Mouse (Mus musculus) heart, embryonic 16.5 days (tissue): ENCODE measurements around the gene Smad6. TPM values are rescaled to one million over a fixed set of nuclear protein-coding genes. Genes with fewer than 3 reads are reported as not detected.

ENCODE experiments used
- ATAC-seq: fragments of 200-750 bp; cut with Nextera tagmentation; replicated peaks from 2 replicates; pipeline ENCODE4 v1.8.0; 2017; ENCODE audit warnings: moderate number of reproducible peaks; ENCODE audit not compliant: insufficient read depth, low FRiP score; ENCODE audit errors: extremely low read depth
- H3K27ac ChIP-seq: fragments of 300-500 bp; sonication (generic); 2 replicates; pipeline ENCODE4 v1.5.1; 2014; ENCODE audit warnings: mild to moderate bottlenecking, low read length, control low read depth, moderate library complexity
- H3K27me3 ChIP-seq: fragments of 300-500 bp; sonication (generic); 2 replicates; pipeline ENCODE4 v1.6.1; 2014; ENCODE audit warnings: low read length, mixed read lengths; ENCODE audit not compliant: control insufficient read depth, insufficient read depth
- H3K36me3 ChIP-seq: fragments of 300-500 bp; sonication (generic); 2 replicates; pipeline ENCODE4 v1.6.1; 2014; ENCODE audit not compliant: control insufficient read depth, insufficient read depth
- H3K4me1 ChIP-seq: fragments of 300-500 bp; sonication (generic); 2 replicates; pipeline ENCODE4 v1.6.1; 2014; ENCODE audit warnings: low read length, mixed read lengths; ENCODE audit not compliant: control insufficient read depth, insufficient read depth
- H3K4me2 ChIP-seq: fragments of 300-500 bp; sonication (generic); 2 replicates; pipeline ENCODE4 v1.6.1; 2014; ENCODE audit warnings: low read depth, mild to moderate bottlenecking, control low read depth, low read length
- H3K4me3 ChIP-seq: fragments of 300-500 bp; sonication (generic); 2 replicates; pipeline ENCODE4 v1.5.1; 2014; ENCODE audit warnings: mild to moderate bottlenecking, control low read depth, low read length
- H3K9ac ChIP-seq: fragments of 300-500 bp; sonication (generic); 2 replicates; pipeline ENCODE4 v1.6.1; 2014; ENCODE audit warnings: low read length, control low read depth
- H3K9me3 ChIP-seq: fragments of 300-500 bp; sonication (generic); replicated peaks from 2 replicates; pipeline ENCODE4 v1.6.1; 2016; ENCODE audit warnings: low read length; ENCODE audit not compliant: control insufficient read depth
- WGBS: fragments of 180-500 bp; shearing (Covaris S2); extraction: QIAGEN DNeasy Blood & Tissue Kit; methylation state at CpG from one replicate; pipeline ENCODE4 v1.1.7; 2014; 5-methylcytosine and 5-hydroxymethylcytosine counted together
- polyA plus RNA-seq: library from polyadenylated mRNA; unstranded; fragments of >200 nt; fragmentation: Nextera tagmentation; extraction: Ambion mirVana; gene quantifications from 2 replicates; pipeline ENCODE4 v1.2.1, GENCODE M21; 2015

Gene Smad6
- polyA plus RNA-seq, 1 experiment from 2014 or later, result 12.8 TPM

- peaks cover 25% of the 10 kb centered on the region for H3K4me1 ChIP-seq
- no peak for ATAC-seq
- H3K4me3 ChIP-seq, result no peak overlapping the region
- H3K9ac ChIP-seq, result no peak overlapping the region
- no peaks in the 10 kb centered on the region for H3K27me3 ChIP-seq
- WGBS, result 91% methylated on average over 2 of the region's 2 CpGs
- H3K36me3 ChIP-seq, result no peaks in the 10 kb centered on the region
- H3K9me3 ChIP-seq, result no peaks in the 10 kb centered on the region
- H3K27ac ChIP-seq, result peak overlapping the region; percentile 15; the same call in 1 of the 2 replicates
- no peak overlapping the region for H3K4me2 ChIP-seq
Observed at GRCm38 (mm10) chr9:64051241-64051640, 29.4 kb upstream of the Smad6 start.

GRCm38 (mm10) chr9:64050513-64051065 is 28.7 kb upstream of the Smad6 start:
- Histone ChIP-seq H3K4me1 (peaks cover 29% of the 10 kb centered on the region), H3K27ac (peak overlapping the region; percentile 76), H3K4me3 (peak overlapping the region; percentile 56), H3K9ac (peak overlapping the region; percentile 67), H3K36me3 (no peaks in the 10 kb centered on the region), H3K9me3 (no peaks in the 10 kb centered on the region), H3K4me2 (peak overlapping the region; percentile 78), H3K27me3 (no peaks in the 10 kb centered on the region)
- 13% methylated on average over 8 of the region's 8 CpGs for WGBS
- no peak for ATAC-seq

DNA sequence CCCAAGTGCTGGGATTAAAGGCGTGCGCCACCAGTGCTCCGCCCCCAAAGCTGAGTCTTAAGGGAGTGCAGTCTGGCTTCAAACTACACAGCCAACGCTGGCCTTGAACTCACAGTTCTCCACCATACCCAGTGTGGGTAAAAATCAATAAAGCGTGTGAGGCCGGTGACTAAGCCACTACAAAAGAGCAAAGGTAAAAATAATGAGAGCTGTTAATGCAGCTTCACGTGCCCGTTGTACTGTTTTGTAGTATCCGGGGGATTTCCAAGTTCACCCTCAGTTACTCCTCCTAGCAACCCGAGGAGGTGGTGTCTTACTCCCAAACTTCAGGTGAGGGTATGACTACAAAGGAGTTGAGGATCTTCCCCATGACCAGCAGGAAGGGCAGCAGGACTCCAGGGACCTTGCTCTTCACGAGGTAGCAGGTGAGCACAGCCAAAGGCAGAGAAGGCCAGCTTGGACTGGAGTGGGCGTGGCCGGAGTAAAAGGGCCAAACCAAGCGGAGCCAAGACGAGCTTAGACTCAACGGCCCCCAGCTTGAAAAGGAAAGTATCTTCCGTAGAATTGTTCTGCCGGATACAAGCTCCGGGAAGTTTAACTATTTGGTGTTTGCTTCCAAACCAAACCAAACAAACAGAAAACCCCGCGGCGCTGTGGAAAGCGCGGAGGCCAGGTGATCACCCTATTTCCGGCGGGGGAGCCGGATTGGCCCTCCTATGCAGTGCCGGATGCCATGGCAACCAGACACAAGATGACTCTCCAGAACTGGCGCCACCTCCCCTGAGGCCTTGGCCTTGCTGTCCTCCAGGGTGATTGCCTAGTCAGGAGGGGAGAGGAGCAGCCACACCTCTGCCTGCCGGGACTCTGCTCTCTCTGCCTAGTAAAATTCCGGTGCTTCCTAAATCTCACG is 27.9 kb upstream of the Smad6 start:
- H3K27me3 ChIP-seq, result no peaks in the 10 kb centered on the region
- peak overlapping the region; percentile 76 for H3K27ac ChIP-seq
- no peaks in the 10 kb centered on the region for H3K36me3 ChIP-seq
- H3K9me3 ChIP-seq, result no peaks in the 10 kb centered on the region
- H3K4me2 ChIP-seq, result peak overlapping the region; percentile 78
- peak overlapping the region; percentile 67 for H3K9ac ChIP-seq
- peak; percentile 78 for ATAC-seq
- H3K4me1 ChIP-seq, result peaks cover 38% of the 10 kb centered on the region
- WGBS, result 13% methylated on average over 32 of the region's 32 CpGs
- H3K4me3 ChIP-seq, result peak overlapping the region; percentile 56

DNA sequence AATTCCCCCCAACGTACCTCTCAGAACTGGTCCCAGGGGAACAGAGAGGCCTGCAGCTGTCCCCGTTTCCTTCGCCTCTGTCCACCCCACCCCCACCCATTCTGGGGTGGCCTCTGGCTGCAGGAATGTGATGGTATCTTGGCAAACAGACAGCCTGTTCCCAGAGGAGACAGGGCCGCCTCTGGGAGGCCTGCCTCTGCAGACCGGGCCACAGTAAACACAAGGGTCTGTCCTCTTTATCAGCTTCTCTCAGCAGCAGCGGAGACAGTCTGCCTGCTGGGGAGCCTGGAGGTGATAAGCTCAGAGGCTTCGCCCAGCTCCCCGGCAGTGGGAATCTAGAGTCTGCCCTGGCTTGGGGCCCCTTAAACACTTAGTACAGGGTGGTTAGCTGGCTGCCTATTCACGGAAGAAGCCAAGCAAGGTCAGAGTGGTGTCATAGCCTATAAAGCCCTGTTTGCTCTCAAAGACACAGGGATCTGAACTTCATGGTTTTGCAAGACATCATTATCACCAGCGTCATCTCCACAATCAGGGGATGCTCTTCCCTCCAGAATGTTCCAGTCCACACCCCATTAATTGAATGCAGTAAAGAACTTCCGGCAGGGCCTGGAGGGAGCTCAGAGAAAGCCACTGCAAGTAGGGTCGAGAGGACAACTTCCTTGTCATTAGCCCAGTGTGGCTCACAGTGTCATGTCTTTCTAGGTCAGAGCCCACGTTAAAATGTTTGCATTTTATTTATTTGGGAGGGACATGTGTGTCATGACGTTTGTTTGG is 23.4 kb upstream of the Smad6 start:
- ATAC-seq, result peak; percentile 86
- Histone ChIP-seq H3K36me3 (no peaks in the 10 kb centered on the region), H3K27ac (peak overlapping the region; percentile 85), H3K4me1 (peaks cover 32% of the 10 kb centered on the region), H3K9ac (peak overlapping the region; percentile 35; the same call in 1 of the 2 replicates), H3K27me3 (no peaks in the 10 kb centered on the region), H3K9me3 (no peaks in the 10 kb centered on the region), H3K4me3 (no peak overlapping the region), H3K4me2 (peak overlapping the region; percentile 21; the same call in 1 of the 2 replicates)
- 5% methylated on average over 14 of the region's 14 CpGs for WGBS

GRCm38 (mm10) chr9:64044343-64044742 is 22.5 kb upstream of the Smad6 start:
- no peak overlapping the region for H3K4me2 ChIP-seq
- no peak overlapping the region for H3K4me3 ChIP-seq
- H3K9ac ChIP-seq, result no peak overlapping the region
- H3K27me3 ChIP-seq, result no peaks in the 10 kb centered on the region
- no peaks in the 10 kb centered on the region for H3K36me3 ChIP-seq
- no peak for ATAC-seq
- H3K4me1 ChIP-seq, result peaks cover 24% of the 10 kb centered on the region
- H3K9me3 ChIP-seq, result no peaks in the 10 kb centered on the region
- peak overlapping the region; percentile 85 for H3K27ac ChIP-seq
- 46% methylated on average over 8 of the region's 8 CpGs for WGBS

DNA sequence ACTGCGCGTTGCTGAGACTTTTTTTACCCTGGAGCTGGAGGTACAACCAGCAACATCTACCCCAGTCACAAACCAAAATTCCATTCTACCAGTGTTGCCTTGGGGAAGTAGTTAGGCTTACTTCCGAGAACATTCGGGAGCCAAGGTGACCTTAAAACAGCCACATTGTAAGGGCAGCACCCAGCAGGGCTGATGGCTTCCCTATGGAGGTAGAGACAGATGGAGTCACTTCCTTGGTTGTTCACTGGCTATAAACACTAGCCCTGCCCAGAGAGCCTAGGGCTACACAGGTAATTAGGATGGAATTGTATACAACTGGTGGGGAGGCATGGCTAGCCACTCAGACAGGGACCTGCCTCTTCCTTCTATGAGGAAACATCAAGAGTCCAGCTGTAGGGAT is 21.1 kb upstream of the Smad6 start:
- H3K4me3 ChIP-seq, result no peak overlapping the region
- H3K27ac ChIP-seq, result no peak overlapping the region
- H3K9ac ChIP-seq, result no peak overlapping the region
- H3K27me3 ChIP-seq, result no peaks in the 10 kb centered on the region
- ATAC-seq, result no peak
- no peaks in the 10 kb centered on the region for H3K36me3 ChIP-seq
- no peak overlapping the region for H3K4me2 ChIP-seq
- WGBS, result 86% methylated on average over 4 of the region's 4 CpGs
- peaks cover 23% of the 10 kb centered on the region for H3K4me1 ChIP-seq
- H3K9me3 ChIP-seq, result no peaks in the 10 kb centered on the region

GRCm38 (mm10) chr9:64042216-64042615 is 20.4 kb upstream of the Smad6 start:
- no peaks in the 10 kb centered on the region for H3K27me3 ChIP-seq
- H3K27ac ChIP-seq, result no peak overlapping the region
- H3K4me1 ChIP-seq, result peaks cover 23% of the 10 kb centered on the region
- H3K4me3 ChIP-seq, result no peak overlapping the region
- no peak overlapping the region for H3K4me2 ChIP-seq
- no peaks in the 10 kb centered on the region for H3K36me3 ChIP-seq
- ATAC-seq, result no peak
- H3K9ac ChIP-seq, result no peak overlapping the region
- H3K9me3 ChIP-seq, result no peaks in the 10 kb centered on the region
- WGBS, result 89% methylated on average over 8 of the region's 8 CpGs

- 65% methylated on average over 6 of the region's 6 CpGs for WGBS
- H3K4me3 ChIP-seq, result no peak overlapping the region
- peaks cover 5% of the 10 kb centered on the region for H3K4me1 ChIP-seq
- peak overlapping the region; percentile 37 for H3K27ac ChIP-seq
- H3K36me3 ChIP-seq, result no peaks in the 10 kb centered on the region
- H3K9ac ChIP-seq, result no peak overlapping the region
- H3K9me3 ChIP-seq, result no peaks in the 10 kb centered on the region
- no peaks in the 10 kb centered on the region for H3K27me3 ChIP-seq
- 0 out of 2 replicates have a peak, but pooled peaks have one; percentile 65 for ATAC-seq
- H3K4me2 ChIP-seq, result no peak overlapping the region
Observed at GRCm38 (mm10) chr9:64029908-64030631, 8.2 kb upstream of the Smad6 start.
